Mouse (Mus musculus) layer of hippocampus, adult 18-20 months (tissue): ENCODE data around the gene Myo1e. TPM values are rescaled to one million over a fixed set of nuclear protein-coding genes. Genes with fewer than 3 reads are reported as not detected.
"Not testable (repeated sequence)": the region's sequence is repeated elsewhere in the genome, so short reads cannot be mapped to it uniquely, and the experiment has no call there.

Experiments used
- DNase-seq, 2 experiments: peaks; one replicate each; pipeline ENCODE4 v3.0.0; 2022; ENCODE audit warnings: low spot score in 2 of 2
- total RNA-seq, 2 experiments: library from RNA; stranded (reverse); gene quantifications; 2 replicates each; pipeline ENCODE4 v1.2.3; 2021

Gene Myo1e
- total RNA-seq, 2 experiments from 2014 or later, result 9.0 to 9.6 TPM

DNA sequence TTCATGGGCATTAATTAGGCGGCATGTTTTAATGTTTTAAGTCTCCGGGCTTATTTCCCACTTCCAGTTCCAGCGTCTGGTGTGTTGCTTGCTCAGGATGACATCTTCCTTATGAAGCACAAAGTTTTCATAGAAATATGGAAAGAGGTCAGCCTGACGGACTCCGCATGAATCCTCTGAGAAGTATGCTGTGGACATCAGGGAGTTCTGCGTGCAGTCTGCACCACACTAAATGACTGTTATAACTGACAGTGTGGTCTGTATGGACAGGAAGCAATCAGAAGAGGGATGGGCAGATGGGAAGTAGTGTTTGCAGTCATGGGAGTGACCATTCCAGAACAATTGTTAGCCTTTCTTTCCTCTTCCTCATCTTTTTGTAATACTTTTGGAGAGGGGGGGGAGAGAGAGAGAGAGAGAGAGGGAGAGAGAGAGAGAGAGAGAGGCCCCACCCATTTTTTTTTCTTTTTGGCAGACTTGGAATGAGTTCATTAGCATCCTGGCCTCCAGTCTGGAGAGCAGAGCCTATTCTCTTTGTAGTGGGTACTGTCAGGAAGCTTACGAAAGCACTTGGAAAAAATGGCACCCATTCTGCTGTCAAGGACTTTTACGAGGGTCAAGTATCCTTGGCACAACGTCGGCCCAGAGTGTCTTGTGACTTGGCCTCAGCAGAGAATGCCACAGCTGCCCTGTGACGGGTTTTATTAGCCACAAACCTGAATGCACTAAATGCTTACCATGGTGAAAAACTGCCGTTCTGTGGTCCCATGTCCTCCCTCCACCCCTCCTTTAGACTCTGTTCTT, 42.9 kb downstream of the Myo1e start:
- DNase-seq, result no peak

- no peak for DNase-seq
Observed at GRCm38 (mm10) chr9:70251441-70251985, 44.4 kb downstream of the Myo1e start.

DNA sequence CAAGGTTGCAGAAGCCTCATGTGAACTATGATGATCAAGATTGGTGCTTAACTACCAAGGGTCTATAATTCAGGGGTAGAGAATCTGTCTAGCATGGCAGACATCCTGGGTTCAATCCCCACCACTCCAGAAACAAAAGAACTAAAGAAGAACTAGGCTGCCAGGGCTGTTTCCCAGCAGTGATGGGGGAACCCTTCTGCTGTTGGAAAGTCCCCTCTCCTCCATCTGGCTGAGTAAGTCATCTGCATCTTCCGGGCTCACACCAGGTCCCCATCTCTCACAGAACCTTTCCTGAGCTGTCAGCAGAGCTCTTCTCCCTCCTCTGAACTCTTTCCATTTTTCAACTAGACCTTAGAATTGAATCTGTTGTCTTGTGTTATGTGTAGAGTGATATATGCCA, 45.9 kb downstream of the Myo1e start:
- DNase-seq, result no peak

DNA sequence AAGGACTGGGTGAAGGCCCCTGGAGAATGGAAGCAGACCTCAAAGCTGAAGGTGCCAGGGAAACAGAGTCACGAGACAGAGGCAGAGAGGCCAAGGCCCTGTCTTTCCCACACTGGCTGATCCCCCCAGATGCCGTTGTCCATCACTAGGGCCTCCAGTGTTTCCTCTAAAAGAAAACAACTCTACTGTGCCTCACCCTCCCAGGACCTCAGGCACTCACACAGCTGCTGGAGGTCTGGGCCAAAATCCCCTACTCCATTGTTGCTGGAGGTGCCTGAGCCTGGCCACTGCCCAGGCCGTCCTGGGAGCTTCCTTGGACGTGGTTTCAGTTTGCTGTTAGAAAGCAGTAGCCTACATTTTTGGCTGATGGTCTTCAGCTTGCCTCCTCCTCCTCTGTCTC, 47.9 kb downstream of the Myo1e start:
- DNase-seq, result no peak

DNA sequence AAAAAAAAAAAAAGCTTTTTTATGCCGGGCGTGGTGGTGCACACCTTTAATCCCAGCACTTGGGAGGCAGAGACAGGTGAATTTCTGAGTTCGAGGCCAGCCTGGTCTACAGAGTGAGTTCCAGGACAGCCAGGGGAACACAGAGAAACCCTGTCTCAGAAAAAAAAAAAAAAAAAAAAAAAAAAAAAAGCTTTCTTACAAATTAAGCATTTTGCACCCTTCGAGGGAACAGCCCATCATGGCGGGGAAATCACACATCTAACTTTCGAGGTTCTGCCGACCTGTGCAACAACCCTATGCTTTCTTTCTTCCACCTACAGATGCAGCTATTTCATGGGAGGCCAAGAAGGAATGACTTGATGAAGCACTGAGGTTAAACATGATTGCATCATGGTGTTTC, 48.9 kb downstream of the Myo1e start:
- DNase-seq, result not testable (repeated sequence)

DNA sequence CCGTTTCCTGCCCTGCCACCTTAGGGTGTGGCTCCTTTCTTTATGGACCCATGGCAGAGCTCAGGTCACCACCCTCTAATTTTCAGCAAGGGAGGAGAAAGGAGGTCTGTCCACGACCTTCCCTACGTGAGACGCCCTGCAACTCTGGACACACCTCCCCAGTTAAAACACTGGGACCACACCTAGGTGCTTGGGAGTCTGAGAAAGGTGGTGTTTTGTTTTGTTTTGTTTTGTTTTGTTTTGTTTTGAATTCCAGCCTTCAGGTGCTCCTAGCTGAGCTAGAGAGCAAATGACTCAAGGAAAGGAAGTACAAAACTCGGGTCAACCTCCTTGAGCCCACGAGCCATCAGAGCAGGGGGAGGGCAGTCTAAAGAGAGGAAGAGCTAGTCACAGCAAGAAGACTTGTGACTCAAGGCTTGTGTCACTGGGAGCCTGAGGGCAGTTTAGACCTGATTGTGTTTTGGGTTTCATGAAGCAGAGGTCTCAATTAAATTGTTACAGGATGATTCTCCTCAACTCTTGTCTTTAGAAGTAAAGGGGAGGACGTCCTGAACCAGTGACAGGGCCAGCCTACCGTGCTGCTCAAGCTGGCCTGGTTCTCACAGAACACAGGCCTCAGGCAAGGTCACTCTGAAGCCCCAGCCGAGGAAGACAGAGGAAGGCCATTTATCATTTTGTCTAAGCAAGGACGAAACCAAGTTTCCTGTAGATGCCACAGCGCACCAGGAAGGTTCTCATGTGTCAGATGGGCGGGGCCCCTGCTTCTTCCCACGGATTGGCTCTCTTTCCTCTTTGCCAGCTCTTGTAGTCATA, 50.3 kb downstream of the Myo1e start:
- DNase-seq, result no peak

GRCm38 (mm10) chr9:70260324-70260841, 53.2 kb downstream of the Myo1e start:
- no peak for DNase-seq

- DNase-seq, result no peak
Observed at GRCm38 (mm10) chr9:70261646-70262045, 54.5 kb downstream of the Myo1e start.

DNA sequence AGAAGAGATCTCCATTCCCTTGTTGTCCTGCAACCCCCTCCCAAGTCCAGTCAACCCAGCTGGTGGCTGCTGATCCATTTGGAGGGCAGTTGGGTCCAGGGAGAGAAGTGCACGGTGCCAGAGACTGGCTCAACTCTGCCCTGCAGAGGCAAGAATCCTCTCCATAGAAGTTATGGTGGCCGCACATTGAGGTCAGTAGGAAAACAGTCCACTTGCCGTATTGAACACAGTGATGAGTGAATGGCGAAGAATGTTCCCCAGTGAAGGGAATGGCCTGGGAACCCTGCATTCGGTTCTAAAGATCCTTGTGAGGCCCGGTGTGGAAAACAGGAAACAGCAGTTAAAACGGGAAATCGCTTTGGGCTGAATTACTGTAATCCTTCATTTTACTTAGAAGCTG, 56.0 kb downstream of the Myo1e start:
- no peak for DNase-seq

GRCm38 (mm10) chr9:70263735-70264134, 56.6 kb downstream of the Myo1e start:
- DNase-seq, result no peak

DNA sequence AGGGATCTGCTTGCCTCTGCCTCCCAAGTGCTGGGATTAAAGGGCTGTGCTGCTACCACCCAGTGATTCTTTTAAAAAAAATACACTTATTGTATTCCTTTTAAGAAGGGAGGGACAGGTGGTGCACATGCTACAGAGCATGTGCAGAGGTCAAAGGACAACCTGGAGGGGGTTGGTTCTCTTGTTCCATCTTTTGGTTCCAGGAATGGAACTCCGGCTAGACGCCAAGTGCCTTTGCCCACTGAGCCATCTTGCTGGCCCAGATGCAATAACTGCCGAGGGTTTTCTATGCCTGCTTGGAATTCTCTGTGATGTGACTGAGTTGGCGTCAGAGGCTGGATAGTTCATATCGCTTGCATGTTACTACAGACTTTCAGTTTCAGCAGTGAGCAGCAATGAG, 58.4 kb downstream of the Myo1e start:
- no peak for DNase-seq

GRCm38 (mm10) chr9:70266186-70266585, 59.0 kb downstream of the Myo1e start:
- no peak for DNase-seq

GRCm38 (mm10) chr9:70267108-70267507, 60.0 kb downstream of the Myo1e start:
- no peak for DNase-seq

DNA sequence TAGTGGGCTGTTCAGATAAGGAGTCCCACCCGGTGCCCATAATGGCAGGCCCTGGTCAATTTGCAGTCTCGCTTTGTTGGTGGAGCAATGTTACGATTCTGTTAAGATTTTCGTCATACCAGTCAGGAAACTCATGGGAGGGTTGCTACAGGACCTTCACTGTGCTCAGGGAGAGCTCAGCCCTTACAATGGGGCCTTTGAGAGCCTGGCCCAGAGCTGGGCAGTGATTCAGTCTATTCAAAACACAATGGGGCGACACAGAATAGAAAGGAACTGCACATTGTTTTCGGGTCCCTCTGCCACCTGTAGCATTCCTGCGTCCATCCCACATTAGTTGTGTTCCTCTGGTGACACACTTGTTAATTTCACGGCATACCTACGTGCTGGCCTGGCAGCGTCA, 62.2 kb downstream of the Myo1e start:
- DNase-seq, result peak in 1 of 2 experiments; percentile 21

GRCm38 (mm10) chr9:70270468-70270867, 63.3 kb downstream of the Myo1e start:
- no peak for DNase-seq

DNA sequence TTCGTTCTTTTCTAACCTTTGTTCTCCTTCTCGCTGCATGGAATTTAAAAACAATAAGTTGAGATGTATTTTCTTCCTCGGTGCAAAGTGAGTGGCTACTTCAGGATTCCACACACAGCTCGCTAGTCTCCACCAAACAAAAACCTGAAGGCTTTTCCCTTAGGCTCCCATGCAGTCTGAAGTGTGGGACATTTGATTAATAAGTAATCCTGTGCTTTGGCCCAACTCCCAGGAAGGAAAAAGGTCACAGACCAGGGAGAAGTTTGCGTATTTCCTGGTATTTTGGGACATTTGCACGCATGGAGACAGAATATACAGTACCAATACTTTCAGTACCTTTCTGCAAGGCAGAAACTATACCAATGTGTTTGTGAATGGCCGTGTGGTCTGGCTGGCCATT, 64.0 kb downstream of the Myo1e start:
- DNase-seq, result no peak

DNA sequence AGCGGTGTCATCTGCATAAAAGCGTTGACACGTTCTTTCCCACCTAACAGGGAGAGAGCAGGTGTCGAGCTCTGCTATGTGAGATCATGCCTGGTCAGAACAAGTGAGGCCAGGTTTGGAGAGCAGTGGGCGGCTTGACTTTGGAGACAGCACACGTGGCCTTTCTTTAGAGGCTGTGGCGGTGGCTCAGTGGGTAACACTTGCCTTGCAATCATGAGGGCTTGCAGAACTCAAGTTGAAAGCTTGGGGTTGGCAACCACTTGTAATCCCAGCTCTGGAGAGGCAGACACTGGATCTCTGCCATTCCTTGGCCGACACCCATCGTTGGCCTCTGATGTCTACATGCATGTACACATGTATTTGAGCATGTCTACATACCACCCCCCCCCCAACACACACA, 64.5 kb downstream of the Myo1e start:
- DNase-seq, result no peak

DNA sequence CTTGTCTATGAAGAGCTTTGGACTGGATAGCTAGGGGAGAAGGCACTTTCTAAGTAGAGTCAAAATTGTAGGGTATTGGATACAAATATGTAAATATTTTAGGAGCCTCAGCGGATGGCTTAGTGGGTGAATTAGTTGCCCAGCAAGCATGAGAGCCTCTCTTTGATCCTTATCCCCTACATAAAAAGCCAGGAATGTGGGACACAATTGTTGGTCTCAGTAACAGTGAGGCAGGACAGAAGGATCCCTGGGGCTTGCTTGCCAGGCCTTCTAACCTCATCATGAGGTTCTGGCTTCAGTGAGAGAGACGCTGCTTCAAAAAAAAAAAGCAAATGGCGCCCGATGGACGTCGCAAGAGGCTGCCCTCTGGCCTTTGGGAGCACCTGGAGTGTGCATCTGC, 66.9 kb downstream of the Myo1e start:
- no peak for DNase-seq

DNA sequence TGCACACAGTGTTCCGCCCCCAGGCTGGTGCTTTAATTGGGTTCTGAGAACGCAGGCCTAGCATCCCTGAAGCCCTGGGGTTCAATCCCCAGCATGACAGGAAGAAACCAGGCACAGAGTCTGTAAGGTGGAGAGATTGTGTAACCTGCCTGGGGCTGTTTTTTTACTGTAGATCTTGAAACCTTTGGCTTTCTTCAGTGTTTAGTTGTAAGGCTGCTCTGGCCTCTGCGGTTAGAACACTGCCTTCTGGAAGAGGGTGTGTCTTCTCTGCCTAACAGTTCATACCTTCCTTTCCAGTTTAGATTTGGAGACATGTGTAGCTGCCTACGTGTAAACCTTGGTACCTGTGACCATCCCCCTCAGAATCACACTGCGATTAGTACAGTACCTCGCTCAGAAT, 67.3 kb downstream of the Myo1e start:
- DNase-seq, result no peak

DNA sequence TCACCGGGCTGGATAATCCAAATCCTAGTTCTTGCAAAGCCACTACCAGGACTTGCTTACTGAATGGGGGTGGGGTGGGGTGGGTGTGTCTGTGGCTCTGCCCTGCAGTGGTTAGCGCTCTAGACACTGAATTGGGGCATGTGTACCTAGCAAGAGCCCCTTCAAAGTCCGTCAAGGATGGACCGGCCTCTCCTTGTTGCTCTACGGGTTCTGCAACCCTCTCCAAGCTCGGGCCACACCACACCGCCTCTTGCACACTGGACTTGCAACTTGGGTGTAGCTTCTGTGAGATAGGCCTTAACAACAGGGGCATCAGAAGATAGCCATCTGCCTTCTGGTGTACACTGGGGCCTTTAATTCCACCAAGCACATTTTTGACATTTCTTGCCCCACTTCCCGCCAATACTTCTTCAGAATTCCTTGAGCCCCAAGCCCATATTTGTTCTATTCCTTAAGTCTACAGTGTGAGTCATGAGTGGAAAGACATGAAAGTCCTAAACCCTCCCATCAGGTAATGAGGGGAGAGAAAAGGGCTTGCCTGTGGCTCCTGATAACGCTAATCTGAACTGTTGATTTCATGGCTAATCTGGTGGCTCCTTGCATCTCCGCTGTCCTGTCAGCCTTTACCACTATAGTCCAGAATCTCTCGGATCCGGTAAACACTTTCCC, 67.9 kb downstream of the Myo1e start:
- DNase-seq, result no peak

GRCm38 (mm10) chr9:70277076-70277475, 69.9 kb downstream of the Myo1e start:
- DNase-seq, result no peak
